Mouse (Mus musculus) stomach, postnatal 0 days (tissue): ENCODE results near the gene Mesp1. TPM values are rescaled to one million over a fixed set of nuclear protein-coding genes. Genes with fewer than 3 reads are reported as not detected.

Source experiments
- ATAC-seq: fragments of 200-750 bp; cut with Nextera tagmentation; 2 replicates; pipeline ENCODE4 v1.8.0; 2017; ENCODE audit not compliant: low FRiP score, low TSS enrichment
- DNase-seq: peaks from one replicate; pipeline ENCODE4 v3.0.0-alpha.2; 2016; ENCODE audit warnings: low spot score
- H3K27ac ChIP-seq: fragments of 300-500 bp; sonication (generic); replicated peaks from 2 replicates; pipeline ENCODE4 v1.5.1; 2014; ENCODE audit warnings: mild to moderate bottlenecking, control low read depth
- H3K27me3 ChIP-seq: fragments of 300-500 bp; sonication (generic); 2 replicates; pipeline ENCODE4 v1.6.1; 2014; ENCODE audit warnings: low read length; ENCODE audit not compliant: control insufficient read depth, insufficient read depth
- H3K36me3 ChIP-seq: fragments of 300-500 bp; sonication (generic); 2 replicates; pipeline ENCODE4 v1.6.1; 2014; ENCODE audit warnings: low read length, mixed read lengths; ENCODE audit not compliant: control insufficient read depth, insufficient read depth
- H3K4me1 ChIP-seq: fragments of 300-500 bp; sonication (generic); replicated peaks from 2 replicates; pipeline ENCODE4 v1.6.1; 2014; ENCODE audit warnings: antibody characterized with exemption; ENCODE audit not compliant: control insufficient read depth, insufficient read depth
- H3K4me2 ChIP-seq: fragments of 300-500 bp; sonication (generic); replicated peaks from 2 replicates; pipeline ENCODE4 v1.6.1; 2014; ENCODE audit warnings: low read depth, mild to moderate bottlenecking, control low read depth, moderate library complexity
- H3K4me3 ChIP-seq: fragments of 300-500 bp; sonication (generic); 2 replicates; pipeline ENCODE4 v1.5.1; 2014; ENCODE audit warnings: low read depth, low read length, control low read depth
- H3K9ac ChIP-seq: fragments of 300-500 bp; sonication (generic); 2 replicates; pipeline ENCODE4 v1.6.1; 2014; ENCODE audit warnings: mild to moderate bottlenecking, low read length, control low read depth, mixed read lengths
- H3K9me3 ChIP-seq: fragments of 300-500 bp; sonication (generic); 2 replicates; pipeline ENCODE4 v1.6.1; 2016; ENCODE audit warnings: low read length; ENCODE audit not compliant: control insufficient read depth
- CTCF ChIP-seq: IDR thresholded peaks from 2 replicates; pipeline ENCODE4 v1.5.1; 2016; ENCODE audit warnings: antibody characterized with exemption, low read depth, mild to moderate bottlenecking, moderate library complexity
- EP300 ChIP-seq: optimal IDR thresholded peaks from 2 replicates; pipeline ENCODE3; 2016; ENCODE audit warnings: antibody characterized with exemption
- WGBS: fragments of 180-500 bp; shearing (Covaris S2); extraction: QIAGEN DNeasy Blood & Tissue Kit; methylation state at CpG from one replicate; pipeline ENCODE4 v1.1.7; 2014; 5-methylcytosine and 5-hydroxymethylcytosine counted together
- polyA plus RNA-seq: library from polyadenylated mRNA; unstranded; fragments of >200 nt; fragmentation: Nextera tagmentation; extraction: Ambion mirVana; gene quantifications from 2 replicates; pipeline ENCODE4 v1.2.1, GENCODE M21; 2015

Mesp1 gene
- polyA plus RNA-seq, 1 experiment from 2014 or later: not detected

GRCm38 (mm10) chr7:79742277-79742658, 51.3 kb downstream of the Mesp1 start:
- Histone ChIP-seq H3K9me3 (no peaks in the 10 kb centered on the region), H3K4me3 (peak overlapping the region; percentile 71), H3K27me3 (no peaks in the 10 kb centered on the region), H3K4me1 (peaks cover 3% of the 10 kb centered on the region; the same call in 1 of the 2 replicates), H3K27ac (peak overlapping the region; percentile 30), H3K36me3 (no peaks in the 10 kb centered on the region), H3K9ac (peak overlapping the region; percentile 74), H3K4me2 (peak overlapping the region; percentile 99)
- DNase-seq: no peak
- 8% methylated on average over 11 of the region's 11 CpGs for WGBS
- TF ChIP-seq CTCF: no peak
- no peak for TF ChIP-seq EP300
- ATAC-seq: no peak

Other genes with a start within 250 kb of the Mesp1 start
- gene Rhcg, start 176.1 kb downstream of the Mesp1 start, polyA plus RNA-seq: 0.08 TPM in 1 of 2 replicates, not detected in the other
- 1.4 and 1.6 TPM in 2 replicates for gene Ticrr, start 133.6 kb downstream of the Mesp1 start, polyA plus RNA-seq
- gene Kif7, start 78.1 kb downstream of the Mesp1 start, polyA plus RNA-seq: 1.1 and 1.2 TPM in 2 replicates
- gene Plin1, start 60.9 kb downstream of the Mesp1 start, polyA plus RNA-seq: 0.07 TPM in 1 of 2 replicates, not detected in the other
- 10.3 and 11.5 TPM in 2 replicates for gene Pex11a, start 50.7 kb downstream of the Mesp1 start, polyA plus RNA-seq
- gene Wdr93, start 50.6 kb downstream of the Mesp1 start, polyA plus RNA-seq: 0.04 TPM in 1 of 2 replicates, not detected in the other
- gene Mesp2, start 16.9 kb upstream of the Mesp1 start, polyA plus RNA-seq: 1.5 and 2.5 TPM in 2 replicates
- gene Anpep, start 67.3 kb upstream of the Mesp1 start, polyA plus RNA-seq: 31.4 and 36.8 TPM in 2 replicates
- gene Ap3s2, start 126.9 kb upstream of the Mesp1 start, polyA plus RNA-seq: 17.7 and 17.8 TPM in 2 replicates
- gene Arpin, start 141.6 kb upstream of the Mesp1 start, polyA plus RNA-seq: 34.3 and 34.9 TPM in 2 replicates
- gene Zfp710, start 231.0 kb upstream of the Mesp1 start, polyA plus RNA-seq: 10.3 and 12.0 TPM in 2 replicates